Mouse (Mus musculus) forebrain, embryonic 13.5 days (tissue): Measurements from ENCODE around the gene Gm21863. TPM values are rescaled to one million over a fixed set of nuclear protein-coding genes. Genes with fewer than 3 reads are reported as not detected.
"Not testable (repeated sequence)": the region's sequence is repeated elsewhere in the genome, so short reads cannot be mapped to it uniquely, and the experiment has no call there.

ENCODE experiments used
- ATAC-seq: fragments of 200-750 bp; cut with Nextera tagmentation; 2 replicates; pipeline ENCODE4 v1.8.0; 2017
- H3K27ac ChIP-seq: fragments of 300-500 bp; sonication (generic); 2 replicates; pipeline ENCODE4 v1.5.1; 2015; ENCODE audit warnings: inconsistent platforms, mild to moderate bottlenecking, moderate library complexity
- H3K27me3 ChIP-seq: fragments of 300-500 bp; sonication (generic); 2 replicates; pipeline ENCODE4 v1.6.1; 2015; ENCODE audit warnings: mild to moderate bottlenecking, inconsistent platforms
- H3K36me3 ChIP-seq: fragments of 300-500 bp; sonication (generic); 2 replicates; pipeline ENCODE4 v1.6.1; 2015; ENCODE audit warnings: mild to moderate bottlenecking, inconsistent platforms; ENCODE audit not compliant: poor library complexity, severe bottlenecking
- H3K4me1 ChIP-seq: fragments of 300-500 bp; sonication (generic); 2 replicates; pipeline ENCODE4 v1.6.1; 2015; ENCODE audit warnings: inconsistent platforms
- H3K4me2 ChIP-seq: fragments of 300-500 bp; sonication (generic); 2 replicates; pipeline ENCODE4 v1.6.1; 2015; ENCODE audit warnings: inconsistent platforms, mild to moderate bottlenecking, moderate library complexity
- H3K4me3 ChIP-seq: fragments of 300-500 bp; sonication (generic); 2 replicates; pipeline ENCODE4 v1.5.1; 2015; ENCODE audit warnings: mild to moderate bottlenecking, inconsistent platforms
- H3K9ac ChIP-seq: fragments of 300-500 bp; sonication (generic); 2 replicates; pipeline ENCODE4 v1.6.1; 2015; ENCODE audit warnings: mild to moderate bottlenecking, inconsistent platforms
- H3K9me3 ChIP-seq: fragments of 300-500 bp; sonication (generic); replicated peaks from 2 replicates; pipeline ENCODE4 v1.6.1; 2016; ENCODE audit warnings: inconsistent platforms
- WGBS: fragments of 180-500 bp; shearing (Covaris S2); methylation state at CpG from one replicate; pipeline ENCODE4 v1.1.7; 2015; 5-methylcytosine and 5-hydroxymethylcytosine counted together
- polyA plus RNA-seq: library from polyadenylated mRNA; unstranded; fragments of >200 nt; fragmentation: Nextera tagmentation; extraction: Ambion mirVana; gene quantifications from 2 replicates; pipeline ENCODE4 v1.2.1, GENCODE M21; 2015

Gm21863 gene
- not detected in 2 replicates for polyA plus RNA-seq

DNA sequence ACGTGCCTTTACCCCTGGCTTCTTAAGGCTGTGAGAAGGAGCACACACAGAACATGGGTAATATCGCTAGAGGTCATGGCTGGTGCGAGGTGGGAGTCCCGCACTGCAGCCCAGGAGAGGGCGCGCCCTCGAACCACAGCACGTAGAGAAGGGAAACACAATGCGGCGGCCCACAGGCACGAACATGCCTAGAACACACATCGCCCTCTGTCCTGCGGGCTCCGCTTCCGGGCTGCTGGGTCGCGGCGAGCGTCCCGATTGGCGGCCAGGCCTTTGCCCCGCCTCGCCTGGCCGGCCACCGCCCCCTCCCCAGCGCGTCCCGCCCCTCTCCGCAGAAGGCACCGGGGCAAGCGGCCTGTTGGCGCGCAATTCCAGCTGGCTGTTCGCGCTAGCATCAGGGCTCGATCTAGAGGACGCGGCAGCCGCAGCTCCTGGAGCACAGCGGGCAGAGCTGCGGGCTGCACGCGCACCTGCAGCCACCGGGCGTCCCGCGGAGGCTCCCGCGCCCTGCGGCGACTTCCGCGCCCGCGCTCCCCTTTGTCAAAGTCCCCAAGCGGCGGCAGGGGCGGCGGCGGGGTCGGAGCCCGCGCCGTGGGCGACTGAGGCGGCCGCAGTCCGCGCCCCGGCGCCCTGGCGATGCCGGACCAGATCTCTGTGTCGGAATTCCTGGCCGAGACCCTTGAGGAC, at the start of gene Gm21863:
Gene Gm21863, plus strand, starts transcription at position 637 of the 687 bp plus-strand sequence.
- not testable (repeated sequence) for H3K4me3 ChIP-seq, H3K36me3 ChIP-seq, H3K27me3 ChIP-seq, H3K9ac ChIP-seq, H3K4me2 ChIP-seq, H3K4me1 ChIP-seq, H3K27ac ChIP-seq
- 34% methylated on average over 44 of the region's 75 CpGs for WGBS
- ATAC-seq, result peak; percentile 86
- peaks cover 26% of the 10 kb centered on the region for H3K9me3 ChIP-seq

DNA sequence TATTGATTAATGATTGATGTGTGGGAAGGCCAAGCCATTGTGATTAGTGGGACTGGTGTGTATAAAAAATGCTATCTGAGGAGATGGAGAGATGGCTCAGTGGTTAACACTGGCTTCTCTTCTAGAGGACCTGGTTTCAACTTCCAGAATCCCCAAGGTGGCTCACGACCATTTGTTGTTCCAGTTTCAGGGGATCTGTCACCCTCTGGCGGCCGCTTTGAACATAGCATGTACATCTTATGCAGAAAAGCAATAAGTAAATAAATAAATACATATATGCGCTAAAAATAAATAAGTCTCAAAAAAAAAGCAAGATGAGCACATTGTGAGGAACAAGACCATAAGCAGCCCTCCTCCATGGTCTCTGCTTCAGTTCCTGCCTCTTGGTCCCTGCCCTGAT, 26.3 kb upstream of the Gm21863 start:
- not testable (repeated sequence) for H3K4me1 ChIP-seq, H3K27me3 ChIP-seq, H3K27ac ChIP-seq, H3K4me2 ChIP-seq, H3K9ac ChIP-seq, H3K36me3 ChIP-seq, H3K4me3 ChIP-seq, ATAC-seq
- 33% methylated on average over 4 of the region's 4 CpGs for WGBS
- peaks cover 60% of the 10 kb centered on the region for H3K9me3 ChIP-seq
